Mouse (Mus musculus): Measurements from ENCODE around the gene Serp1.

DNA sequence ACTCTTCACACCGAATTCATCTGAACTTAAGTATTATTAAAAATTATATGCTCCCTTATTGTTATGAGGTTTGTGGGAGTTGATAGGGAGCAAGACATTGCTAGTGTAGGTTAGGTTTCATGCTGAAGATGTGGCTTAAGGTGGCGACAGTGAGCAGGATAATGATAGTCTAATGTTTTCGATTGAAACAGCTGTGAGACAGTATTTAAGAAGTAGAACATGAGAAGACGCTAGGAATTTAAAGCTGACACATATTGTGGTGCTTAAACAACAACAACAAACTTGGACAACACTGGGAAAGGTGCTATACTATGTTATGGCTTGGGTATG is 681 bp upstream of the Serp1 start:
- TF ChIP-seq CTCF (IDR thresholded peaks at IDR 0.05; ENCODE audit: low read depth) (no peak), EP300 (IDR thresholded peaks at IDR 0.05; ENCODE audit: low read depth) (no peak)

Measured in heart, postnatal 0 days (tissue).